ENCODE assay signal across 21 mouse cellular contexts in genomic region chr15:21780701-21781100, GRCm38 (mm10).
DNase-seq lines count a peak whose midpoint lies in the region; ATAC-seq and TF ChIP-seq lines count a peak whose summit lies in the region.
"Had no signal": no experiment of that assay in that cellular context is flagged by ENCODE, and none has a peak within 500 bp of the region (broad histone marks: within the 10 kb centered on the region; RNA-seq: fewer than 3 reads in every experiment).

No protein-coding gene starts in this region.

- DNase-seq in embryo, embryonic 11 days: peak; percentile 1
- DNase-seq in embryo, embryonic 9.5 days (ENCODE audit: extremely low spot score): no peak
- no peak for DNase-seq in hindbrain, embryonic 14.5 days (ENCODE audit: low spot score)
- peak; percentile 77 for DNase-seq in retina, embryonic 14.5 days (ENCODE audit: low spot score)
- DNase-seq in spleen, postnatal 36 days (ENCODE audit: low spot score in 2 of 2): no peak
- DNase-seq in lung, adult 2 months: no peak
- DNase-seq: adrenal gland, postnatal 14 days; cerebellum, adult 11-12 months; gastrocnemius, adult 2 months; kidney, adult 8-10 months; kidney, postnatal 14 days; lung, adult 18-20 months; lung, postnatal 14 days; right cerebral cortex, postnatal 14 days; spleen, adult 18-20 months had no signal

- H3K4me1 ChIP-seq in hindbrain, embryonic 15.5 days (replicated peaks): no peaks in the 10 kb centered on the region
- H3K4me1 ChIP-seq in hindbrain, embryonic 14.5 days (replicated peaks; ENCODE audit: control insufficient read depth, insufficient read depth, low read length): no peaks in the 10 kb centered on the region
- no peaks in the 10 kb centered on the region for H3K4me1 ChIP-seq in hindbrain, embryonic 16.5 days (ENCODE audit: control insufficient read depth, insufficient read depth, low read depth, low read length)
- H3K4me1 ChIP-seq in lung, adult 2 months (ENCODE audit: control insufficient read depth, insufficient read depth, low read length): no peaks in the 10 kb centered on the region
- H3K4me1 ChIP-seq: limb, embryonic 13.5 days; liver, embryonic 12.5 days had no signal

- H3K9ac ChIP-seq in hindbrain, embryonic 15.5 days: no peak overlapping the region
- no peak overlapping the region for H3K9ac ChIP-seq in hindbrain, embryonic 14.5 days
- H3K9ac ChIP-seq in hindbrain, embryonic 16.5 days (ENCODE audit: low read depth, low read length): no peak overlapping the region
- H3K9ac ChIP-seq: limb, embryonic 13.5 days; liver, embryonic 12.5 days had no signal

- H3K36me3 ChIP-seq in hindbrain, embryonic 15.5 days: no peaks in the 10 kb centered on the region
- no peaks in the 10 kb centered on the region for H3K36me3 ChIP-seq in hindbrain, embryonic 14.5 days (replicated peaks; ENCODE audit: control insufficient read depth, insufficient read depth)
- H3K36me3 ChIP-seq in hindbrain, embryonic 16.5 days (ENCODE audit: control insufficient read depth, insufficient read depth, low read length): no peaks in the 10 kb centered on the region
- H3K36me3 ChIP-seq: forebrain, embryonic 10.5 days; limb, embryonic 13.5 days; liver, embryonic 12.5 days had no signal

- no peaks in the 10 kb centered on the region for H3K27me3 ChIP-seq in hindbrain, embryonic 15.5 days
- H3K27me3 ChIP-seq in hindbrain, embryonic 14.5 days (ENCODE audit: control insufficient read depth, insufficient read depth, low read length): no peaks in the 10 kb centered on the region
- no peaks in the 10 kb centered on the region for H3K27me3 ChIP-seq in hindbrain, embryonic 16.5 days (replicated peaks; ENCODE audit: control insufficient read depth, insufficient read depth, low read length)
- H3K27me3 ChIP-seq: limb, embryonic 13.5 days; liver, embryonic 12.5 days had no signal

- no peak overlapping the region for H3K4me2 ChIP-seq in hindbrain, embryonic 15.5 days
- no peak overlapping the region for H3K4me2 ChIP-seq in hindbrain, embryonic 14.5 days (replicated peaks)
- no peak overlapping the region for H3K4me2 ChIP-seq in hindbrain, embryonic 16.5 days (ENCODE audit: low read length)
- H3K4me2 ChIP-seq: limb, embryonic 13.5 days; liver, embryonic 12.5 days had no signal

- ATAC-seq in hindbrain, embryonic 15.5 days (ENCODE audit: low FRiP score, low read depth): 0 out of 2 replicates have a peak, but pooled peaks have one; percentile 30
- no peak for ATAC-seq in hindbrain, embryonic 14.5 days (ENCODE audit: low FRiP score)
- 0 out of 2 replicates have a peak, but pooled peaks have one; percentile 52 for ATAC-seq in hindbrain, embryonic 16.5 days
- ATAC-seq: inflammation-experienced regulatory T-cells, adult 6 months; liver, embryonic 12.5 days had no signal

- no peaks in the 10 kb centered on the region for H3K9me3 ChIP-seq in hindbrain, embryonic 15.5 days
- H3K9me3 ChIP-seq in hindbrain, embryonic 14.5 days (ENCODE audit: control insufficient read depth, low read length): no peaks in the 10 kb centered on the region
- 0 out of 2 replicates have a peak, but pooled peaks cover 2% of the 10 kb centered on the region for H3K9me3 ChIP-seq in hindbrain, embryonic 16.5 days (ENCODE audit: control insufficient read depth, low read length)
- H3K9me3 ChIP-seq: forebrain, embryonic 10.5 days; limb, embryonic 13.5 days; liver, embryonic 12.5 days had no signal

- TF ChIP-seq POLR2A in lung, adult 2 months (IDR thresholded peaks at IDR 0.05; ENCODE audit: borderline replicate concordance, extremely low read depth, low read depth, low read length): no peak

- H3K27ac ChIP-seq in hindbrain, embryonic 15.5 days (replicated peaks): no peak overlapping the region
- H3K27ac ChIP-seq in hindbrain, embryonic 14.5 days: no peak overlapping the region
- H3K27ac ChIP-seq in hindbrain, embryonic 16.5 days (ENCODE audit: low read depth, low read length): no peak overlapping the region
- H3K27ac ChIP-seq: forebrain, embryonic 10.5 days; gastrocnemius, adult 2 months; limb, embryonic 13.5 days; liver, embryonic 12.5 days had no signal

- H3K4me3 ChIP-seq in hindbrain, embryonic 15.5 days: no peak overlapping the region
- H3K4me3 ChIP-seq in hindbrain, embryonic 14.5 days (replicated peaks; ENCODE audit: low read length): no peak overlapping the region
- no peak overlapping the region for H3K4me3 ChIP-seq in hindbrain, embryonic 16.5 days (ENCODE audit: low read length)
- no peak overlapping the region for H3K4me3 ChIP-seq in lung, adult 2 months (replicated peaks; ENCODE audit: extremely low read depth, low read depth, low read length)
- H3K4me3 ChIP-seq: forebrain, embryonic 10.5 days; gastrocnemius, adult 2 months; limb, embryonic 13.5 days; liver, embryonic 12.5 days had no signal

- no peak for TF ChIP-seq CTCF in lung, adult 2 months (IDR thresholded peaks at IDR 0.05; ENCODE audit: insufficient read depth, low read length)

- WGBS in hindbrain, embryonic 15.5 days: 56% methylated on average over 3 of the region's 3 CpGs
- 56% methylated on average over 3 of the region's 3 CpGs for WGBS in hindbrain, embryonic 14.5 days
- WGBS in hindbrain, embryonic 16.5 days: 53% methylated on average over 3 of the region's 3 CpGs
- WGBS in lung, adult 2 months: 67% methylated on average over 3 of the region's 3 CpGs

Comparison
In these comparisons a context has a peak if more than half of its experiments do, and no peak if none do; other contexts are left out.
1. DNase-seq: peak in embryo, embryonic 11 days (single experiment) and retina, embryonic 14.5 days (single experiment); none in embryo, embryonic 9.5 days (single experiment), hindbrain, embryonic 14.5 days (single experiment), spleen, postnatal 36 days (0 of 2) and lung, adult 2 months (single experiment).